ENCODE assay signal across 9 mouse cellular contexts in the genomic region with DNA sequence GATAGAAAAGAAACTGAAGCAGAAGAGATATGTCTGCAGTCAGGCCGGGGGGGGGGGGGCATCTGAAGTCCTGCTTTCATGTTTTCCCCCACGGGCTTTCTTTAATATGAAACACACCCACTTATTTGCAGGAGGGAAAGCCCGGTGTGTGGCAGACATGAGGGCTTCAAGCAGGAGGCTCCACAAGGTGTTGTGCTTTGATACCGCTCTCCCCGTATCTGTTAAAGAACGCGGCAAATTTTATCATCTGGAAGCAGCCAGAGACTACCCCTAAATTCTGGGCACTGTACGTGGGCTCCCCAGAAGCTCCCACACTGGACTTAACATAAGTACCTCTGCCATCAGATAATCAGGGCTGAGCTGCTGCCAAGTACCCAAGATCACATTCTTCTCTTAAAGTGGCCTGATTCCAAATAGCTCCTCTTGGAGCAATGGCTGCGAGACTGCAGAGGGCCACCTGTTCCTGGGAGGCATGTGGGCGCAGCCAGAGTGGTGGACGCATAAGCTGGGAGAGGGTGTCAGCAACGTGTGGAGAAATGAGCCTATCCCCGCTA. TPM values are rescaled to one million over a fixed set of nuclear protein-coding genes. Genes with fewer than 3 reads are reported as not detected.
A peak's percentile ranks its signal among the peaks of the same experiment; 100 is the strongest.
DNase-seq lines count a peak whose midpoint lies in the region; ATAC-seq lines count a peak whose summit lies in the region.
"Had no signal": no experiment of that assay in that cellular context is flagged by ENCODE, and none has a peak within 500 bp of the region (broad histone marks: within the 10 kb centered on the region; RNA-seq: fewer than 3 reads in every experiment).

No protein-coding gene starts in this region.

- H3K36me3 ChIP-seq in lung, embryonic 16.5 days (ENCODE audit: control insufficient read depth, insufficient read depth, low read length) = no peaks in the 10 kb centered on the region

- DNase-seq in frontal cortex, postnatal 14 days (ENCODE audit: low spot score in 2 of 2) = no peak
- DNase-seq in lung, postnatal 36 days = no peak
- DNase-seq in spleen, postnatal 14 days (ENCODE audit: low spot score in 2 of 2) = peak; percentile 26 to 42
- DNase-seq in neural tube, embryonic 10.5 days (ENCODE audit: extremely low spot score, low spot score) = no peak
- DNase-seq in adrenal gland, adult 2 months = no peak

- no peaks in the 10 kb centered on the region for H3K9me3 ChIP-seq in lung, embryonic 16.5 days (ENCODE audit: control insufficient read depth, low read length)
- H3K9me3 ChIP-seq: megakaryocyte, embryonic 14.5 days had no signal

- H3K9ac ChIP-seq in lung, embryonic 16.5 days (ENCODE audit: low read length) = no peak overlapping the region

- peaks cover 8% of the 10 kb centered on the region; the same call in 1 of the 2 replicates for H3K4me1 ChIP-seq in lung, embryonic 16.5 days (replicated peaks; ENCODE audit: control insufficient read depth, insufficient read depth, low read length)

- no peak overlapping the region for H3K4me2 ChIP-seq in lung, embryonic 16.5 days (ENCODE audit: low read depth, low read length)

- H3K27me3 ChIP-seq in lung, embryonic 16.5 days (ENCODE audit: control insufficient read depth, insufficient read depth, low read depth, low read length) = no peaks in the 10 kb centered on the region
- H3K27me3 ChIP-seq: megakaryocyte, embryonic 14.5 days had no signal

- 32% methylated on average over 13 of the region's 13 CpGs for WGBS in lung, embryonic 16.5 days

- H3K27ac ChIP-seq in lung, embryonic 16.5 days (ENCODE audit: low read length) = no peak overlapping the region

- H3K4me3 ChIP-seq in lung, embryonic 16.5 days (ENCODE audit: low read length) = no peak overlapping the region
- H3K4me3 ChIP-seq: megakaryocyte, embryonic 14.5 days had no signal

- peak; percentile 77 for ATAC-seq in frontal cortex, adult (ENCODE audit: low TSS enrichment)
- ATAC-seq in lung, embryonic 16.5 days (ENCODE audit: low read depth) = peak; percentile 68
- ATAC-seq in erythroid progenitor cell, adult 5-6 weeks (replicated peaks; ENCODE audit: low FRiP score, poor library complexity, severe bottlenecking) = peak; percentile 75

RNA-seq across cellular contexts. Expression of a gene that starts 39.7 kb away (rescaled TPM):
- 1.3 and 1.8 TPM in 2 replicates for polyA plus RNA-seq in lung, embryonic 16.5 days (2015; fragmentation: Nextera tagmentation; extraction: Ambion mirVana)
- 651 and 669 TPM in 2 replicates for total RNA-seq in erythroid progenitor cell, adult 5-6 weeks (2015; ENCODE audit: low replicate concordance)
- total RNA-seq in erythroid progenitor cell, adult 5-6 weeks (2017; ENCODE audit: low replicate concordance) = 1,485 and 1,588 TPM in 2 replicates
- 10 to 100 TPM; 15.2 to 47.1 TPM for total RNA-seq in adrenal gland, adult 2 months (2021)
- 5.5 and 7.2 TPM in 2 replicates for polyA plus RNA-seq in adrenal gland, adult 2 months (2012; rRNA removed)

Comparison
In these comparisons a context has a peak if more than half of its experiments do, and no peak if none do; other contexts are left out.
1. DNase-seq: peak in spleen, postnatal 14 days (2 of 2); none in frontal cortex, postnatal 14 days (0 of 2), lung, postnatal 36 days (single experiment), neural tube, embryonic 10.5 days (single experiment) and adrenal gland, adult 2 months (single experiment).
2. RNA of a gene that starts 39.7 kb away (total RNA-seq): 651 to 1,588 TPM in erythroid progenitor cell, adult 5-6 weeks; 15.2 to 47.1 TPM in adrenal gland, adult 2 months; every median in the first group is over 10 times any median in the second.
3. Peak in every context shown above with its lines, with median percentiles within 50 percentile points of each other: ATAC-seq.